8 mouse cellular contexts compared by ENCODE assay signal in the genomic region with DNA sequence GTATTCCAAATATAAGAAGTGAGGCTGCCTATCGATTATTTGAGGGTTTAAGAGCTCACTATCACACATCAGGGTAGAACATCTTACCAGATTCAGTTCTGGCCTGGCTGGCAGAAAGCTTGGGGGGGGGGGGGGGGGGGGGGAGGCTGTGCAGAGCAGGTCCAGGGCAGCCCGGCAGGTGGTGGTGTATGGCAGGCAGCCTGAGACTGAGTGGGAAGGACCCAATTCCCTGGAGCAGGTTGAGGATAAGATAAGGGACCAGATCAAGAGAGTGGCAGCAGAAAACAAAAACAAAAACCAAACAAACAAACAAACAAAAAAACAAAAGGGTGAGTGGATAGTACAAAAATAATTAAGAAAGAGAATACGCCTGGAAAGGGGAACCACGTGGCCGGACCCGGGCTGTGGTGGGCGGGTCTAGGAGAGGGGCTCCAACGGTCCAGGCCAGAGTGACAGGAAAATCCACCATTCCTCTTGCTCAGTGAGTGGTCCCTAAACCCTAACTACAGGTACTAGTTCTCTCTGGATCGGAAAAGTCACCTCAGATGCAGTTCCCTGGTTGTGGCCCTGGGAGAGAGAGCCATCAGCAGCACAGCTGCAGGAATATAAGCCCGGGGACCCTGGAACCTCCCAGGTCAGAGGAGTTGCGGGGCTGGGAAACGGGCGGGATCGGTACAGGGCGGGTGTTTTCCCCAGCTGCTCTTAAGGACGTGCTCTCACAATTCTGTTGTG.
DNase-seq lines count a peak whose midpoint lies in the region; ATAC-seq lines count a peak whose summit lies in the region.

No protein-coding gene starts in this region.

- no peaks in the 10 kb centered on the region for H3K27me3 ChIP-seq in liver, embryonic 12.5 days (replicated peaks)

- WGBS in liver, embryonic 12.5 days (ENCODE audit: insufficient replicate concordance) = 11% methylated on average over 16 of the region's 16 CpGs

- peak; percentile 4 to 16 for DNase-seq in layer of hippocampus, postnatal 14 days (ENCODE audit: low spot score in 2 of 2)
- no peak for DNase-seq in layer of hippocampus, adult 8-10 months (ENCODE audit: low spot score in 2 of 2)
- DNase-seq in forelimb bud, embryonic 11.5 days (ENCODE audit: low read depth, low spot score) = peak; percentile 62
- peak; percentile 5 for DNase-seq in retina, postnatal 7 days (ENCODE audit: low read depth, low spot score)
- DNase-seq in gastrocnemius, postnatal 10 days = no peak
- no peak for DNase-seq in lung, postnatal 36 days

- no peaks in the 10 kb centered on the region for H3K36me3 ChIP-seq in liver, embryonic 12.5 days

- peak overlapping the region; percentile 49; the same call in 1 of the 2 replicates for H3K9ac ChIP-seq in liver, embryonic 12.5 days

- H3K4me2 ChIP-seq in liver, embryonic 12.5 days = peak overlapping the region; percentile 61

- ATAC-seq in liver, embryonic 12.5 days = peak; percentile 87

- no peak overlapping the region for H3K27ac ChIP-seq in brown adipose tissue, adult 24 weeks (replicated peaks; ENCODE audit: low read depth, low read length)
- no peak overlapping the region for H3K27ac ChIP-seq in liver, embryonic 12.5 days

- no peaks in the 10 kb centered on the region for H3K9me3 ChIP-seq in liver, embryonic 12.5 days (replicated peaks)

- peak overlapping the region; percentile 3; the same call in 1 of the 2 replicates for H3K4me3 ChIP-seq in brown adipose tissue, adult 24 weeks (ENCODE audit: insufficient read depth, low read depth, low read length)
- H3K4me3 ChIP-seq in liver, embryonic 12.5 days = peak overlapping the region; percentile 50

- H3K4me1 ChIP-seq in brown adipose tissue, adult 24 weeks (ENCODE audit: control insufficient read depth, insufficient read depth, insufficient read length, low read length) = no peaks in the 10 kb centered on the region
- H3K4me1 ChIP-seq in liver, embryonic 12.5 days = no peaks in the 10 kb centered on the region

Comparison
In these comparisons a context has a peak if more than half of its experiments do, and no peak if none do; other contexts are left out.
1. DNase-seq: peak in layer of hippocampus, postnatal 14 days (2 of 2), forelimb bud, embryonic 11.5 days (single experiment) and retina, postnatal 7 days (single experiment); none in layer of hippocampus, adult 8-10 months (0 of 2), gastrocnemius, postnatal 10 days (single experiment) and lung, postnatal 36 days (single experiment).